Mouse (Mus musculus): ENCODE results near the gene Sele.

DNA sequence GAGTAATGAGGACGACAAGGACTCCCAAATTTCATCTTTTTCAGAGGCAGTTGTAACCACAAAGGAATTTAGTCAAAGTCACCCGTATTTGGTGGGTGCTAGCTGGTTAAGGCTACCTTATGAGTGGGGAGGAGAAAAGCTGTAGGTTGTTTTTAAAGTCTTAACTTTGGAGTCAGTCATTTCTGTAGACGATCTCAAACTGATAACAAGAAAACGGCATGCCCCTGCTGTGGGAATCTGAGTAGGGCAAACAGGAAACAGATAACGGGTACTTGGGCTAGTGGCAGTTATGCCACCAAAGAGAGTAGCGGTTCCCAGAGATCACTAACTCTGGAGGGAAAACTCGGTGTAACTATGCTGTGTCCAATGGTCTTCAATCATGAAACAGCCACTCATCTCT is 25.8 kb downstream of the Sele start:
- TF ChIP-seq POLR2A (IDR thresholded peaks at IDR 0.05; ENCODE audit: control insufficient read depth in 1 of 2, insufficient read depth in 1 of 2, low read depth in 1 of 2, low read length in 2 of 2, poor library complexity in 1 of 2) (no peak), EP300 (IDR thresholded peaks at IDR 0.05; ENCODE audit: low read depth in 1 of 2, low read length in 2 of 2) (peak; percentile 74 to 88), ETS1 (IDR thresholded peaks at IDR 0.05; ENCODE audit: low read depth, low read length) (no peak)
